Mouse (Mus musculus) urinary bladder, adult 18-20 months (tissue): Measurements from ENCODE around the gene Sgms1.

Source experiments
- DNase-seq, 2 experiments: peaks; one replicate each; pipeline ENCODE4 v3.0.0; 2022; ENCODE audit warnings: low spot score in 2 of 2, mixed read lengths in 2 of 2

The Sgms1 gene

GRCm38 (mm10) chr19:32356166-32356565 is 33.3 kb downstream of the Sgms1 start:
- DNase-seq: no peak

DNA sequence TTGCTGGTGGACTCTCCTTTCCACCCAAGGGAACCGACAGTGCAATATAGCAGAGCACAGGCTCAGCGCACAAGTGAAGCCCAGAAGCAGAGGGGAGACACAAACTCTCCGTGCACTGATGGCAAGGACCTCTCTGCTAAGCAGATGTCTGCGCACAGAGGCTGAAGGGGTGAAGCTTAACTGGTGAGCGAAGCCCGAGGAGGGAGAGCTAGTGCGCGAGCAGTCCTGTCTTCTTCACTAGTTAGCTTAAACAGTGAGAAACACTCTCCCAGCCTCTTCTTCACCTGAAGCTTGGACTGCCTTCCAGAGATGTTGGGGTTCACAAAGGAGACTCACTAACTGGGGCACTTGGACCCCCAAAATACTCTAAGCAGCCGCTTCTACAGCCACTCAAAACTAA is 36.1 kb downstream of the Sgms1 start:
- no peak for DNase-seq

DNA sequence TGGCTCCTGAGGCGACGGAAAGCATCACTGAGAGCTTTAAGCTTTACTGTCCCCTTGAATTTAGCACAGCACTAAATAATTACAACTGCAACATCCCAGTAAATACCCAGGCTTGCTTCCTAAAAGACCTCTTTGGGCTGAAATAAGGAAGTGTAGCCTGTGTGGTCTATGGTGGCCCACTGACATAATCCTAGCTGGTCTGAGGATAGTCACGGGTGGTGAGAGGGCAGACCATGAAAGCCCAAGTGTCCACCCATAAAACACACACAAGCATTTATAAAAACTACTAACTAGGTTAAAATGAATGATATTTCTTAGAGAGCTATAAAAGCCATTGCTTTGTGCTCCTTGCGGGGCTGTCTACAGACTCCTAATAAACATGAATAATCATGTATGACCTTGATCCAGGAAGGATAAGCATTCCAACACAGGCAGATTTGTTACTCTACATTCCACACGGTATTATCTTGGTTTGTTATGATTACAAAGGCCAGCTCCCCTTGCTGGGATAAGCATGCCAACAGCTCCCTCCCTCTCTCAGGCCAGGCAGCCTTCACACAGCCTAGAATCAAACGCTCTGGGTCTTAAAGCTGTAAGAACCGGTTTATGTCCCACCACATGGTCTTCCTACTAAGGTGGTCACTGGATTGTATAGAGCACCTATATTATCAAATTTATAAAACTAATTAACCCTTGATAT is 40.4 kb downstream of the Sgms1 start:
- no peak for DNase-seq

GRCm38 (mm10) chr19:32347491-32347890 is 42.0 kb downstream of the Sgms1 start:
- DNase-seq: no peak

DNA sequence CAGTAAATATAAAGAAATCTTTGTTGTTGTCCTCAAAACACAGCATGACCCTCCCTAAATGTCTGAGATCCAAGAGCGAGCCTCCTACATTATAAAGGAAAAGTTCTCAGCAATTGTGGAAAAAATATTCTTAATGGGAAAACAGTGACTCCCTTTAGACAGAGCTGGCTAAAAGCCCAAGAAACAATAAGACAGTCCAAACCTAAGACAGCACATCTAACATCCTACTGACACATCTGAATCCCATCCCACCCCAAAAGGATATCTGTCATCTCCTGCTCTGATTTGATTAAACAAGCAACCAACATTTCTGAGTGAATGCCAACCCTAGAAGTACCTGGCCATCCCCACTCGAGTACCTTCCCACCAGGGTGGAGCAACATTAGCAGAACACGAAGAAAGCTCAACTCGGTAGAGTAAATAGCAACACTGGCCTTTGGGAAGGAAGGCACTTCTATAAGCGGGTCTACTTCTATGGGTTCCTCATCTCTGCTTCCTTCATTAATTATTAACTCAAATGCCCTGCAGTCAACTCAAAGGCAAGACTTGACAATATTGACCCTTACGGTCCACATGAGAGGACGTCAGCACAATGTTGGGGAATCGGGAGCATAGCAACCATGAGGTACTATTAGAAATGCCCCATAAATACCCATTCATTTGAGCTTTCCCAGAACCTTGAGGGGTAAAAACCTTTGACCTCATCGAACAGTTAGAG is 42.7 kb downstream of the Sgms1 start:
- no peak for DNase-seq

DNA sequence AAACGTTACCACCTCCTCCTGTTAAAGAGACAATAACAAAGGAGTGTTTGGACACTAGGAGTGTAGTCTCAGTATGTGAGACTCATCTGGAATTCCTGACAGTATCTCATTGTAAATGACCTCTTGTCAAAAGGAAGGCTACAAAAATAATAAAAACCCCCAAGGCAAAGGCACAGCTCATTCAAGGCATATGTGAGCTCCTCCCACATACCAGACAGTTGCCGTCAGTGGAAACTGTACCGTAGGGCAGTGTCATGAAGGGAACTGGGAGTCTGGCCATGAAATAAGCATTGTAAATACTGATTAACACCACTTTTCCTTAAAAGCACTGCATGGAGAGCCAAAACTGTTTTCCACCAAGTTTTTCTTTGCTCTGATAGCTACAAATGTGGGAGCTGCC is 43.3 kb downstream of the Sgms1 start:
- DNase-seq: peak in 1 of 2 experiments; percentile 44

DNA sequence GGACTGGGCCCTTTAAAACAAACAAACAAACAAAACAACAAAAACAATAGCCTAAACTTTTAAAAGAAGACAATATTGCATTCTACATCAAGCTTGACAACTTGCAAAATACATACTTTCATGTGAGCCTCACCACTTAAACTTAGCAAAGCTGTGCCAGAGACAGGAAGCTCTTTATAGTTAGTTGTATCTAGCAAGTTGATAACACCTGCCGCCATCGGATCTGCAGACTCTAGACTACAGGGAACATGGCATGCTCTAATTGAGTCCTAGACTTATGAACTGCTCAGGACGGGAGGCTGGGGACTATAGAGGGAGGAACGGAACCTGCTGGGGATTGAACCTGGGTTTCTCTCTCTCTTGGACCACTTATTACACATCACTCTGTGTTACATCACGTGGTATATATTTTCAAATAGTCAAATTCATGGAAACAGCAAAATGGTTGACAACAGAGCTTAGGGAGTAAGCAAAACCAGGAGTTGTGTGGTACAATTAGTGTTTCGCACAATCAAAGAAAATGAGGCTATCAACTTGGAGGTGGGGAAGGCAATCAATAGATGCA is 44.3 kb downstream of the Sgms1 start:
- DNase-seq: no peak

DNA sequence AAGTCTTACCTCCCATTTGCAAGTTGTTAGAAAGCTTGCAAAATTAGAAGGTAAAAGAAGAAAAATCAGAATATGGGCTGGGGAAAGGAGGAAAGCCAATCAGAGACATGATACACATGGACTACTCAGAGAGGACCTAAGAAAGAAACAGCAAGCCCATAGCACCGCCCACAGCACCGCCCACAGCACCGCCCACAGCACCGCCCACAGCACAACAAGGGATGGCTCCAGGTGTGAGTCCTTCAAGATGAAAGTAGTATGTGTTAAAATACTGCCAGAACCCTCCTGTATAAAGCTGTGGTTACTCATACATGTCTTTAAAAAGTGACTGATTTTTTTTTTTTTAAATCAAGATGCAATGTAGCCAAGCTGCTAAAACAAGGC is 44.8 kb downstream of the Sgms1 start:
- DNase-seq: no peak

- no peak for DNase-seq
Measured at GRCm38 (mm10) chr19:32343937-32344737, 45.4 kb downstream of the Sgms1 start.

DNA sequence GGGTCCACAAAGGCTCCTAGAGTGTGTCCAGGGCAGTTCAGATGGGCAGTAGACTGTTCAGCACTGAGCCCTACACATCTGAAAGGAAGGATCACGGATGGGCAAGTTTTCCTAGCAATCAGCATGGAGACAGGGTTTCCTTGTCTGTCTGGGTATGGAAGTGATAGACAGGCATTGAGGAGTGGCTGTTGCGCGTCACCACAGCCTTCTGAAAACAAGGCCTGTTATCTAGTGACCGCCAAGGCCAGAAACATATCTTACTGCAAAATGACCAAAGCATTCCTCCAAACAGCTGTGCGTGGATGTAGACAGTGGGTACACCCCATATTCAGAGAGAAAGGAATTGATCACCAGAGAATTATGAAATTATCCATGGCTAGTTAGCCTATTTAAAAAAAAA is 47.1 kb downstream of the Sgms1 start:
- DNase-seq: no peak

GRCm38 (mm10) chr19:32341091-32341490 is 48.4 kb downstream of the Sgms1 start:
- no peak for DNase-seq

DNA sequence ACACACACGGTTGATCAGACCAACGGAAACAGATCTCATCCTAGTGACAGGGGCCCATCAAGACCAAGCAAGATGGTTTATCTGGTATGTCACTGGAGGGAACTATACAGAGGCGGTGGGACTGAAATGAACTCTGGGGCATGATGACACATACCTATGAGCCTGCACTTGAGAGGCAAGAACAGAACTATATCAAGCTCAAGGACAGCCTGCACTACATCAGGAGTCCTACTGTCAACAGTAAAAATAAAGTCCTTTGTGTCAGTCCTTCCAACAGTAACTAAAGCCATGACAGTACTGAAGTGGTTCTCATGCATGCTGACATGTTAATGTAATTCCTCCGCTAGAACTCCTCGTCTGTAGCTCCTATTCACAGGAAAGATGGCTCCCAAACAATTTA is 49.3 kb downstream of the Sgms1 start:
- no peak for DNase-seq

DNA sequence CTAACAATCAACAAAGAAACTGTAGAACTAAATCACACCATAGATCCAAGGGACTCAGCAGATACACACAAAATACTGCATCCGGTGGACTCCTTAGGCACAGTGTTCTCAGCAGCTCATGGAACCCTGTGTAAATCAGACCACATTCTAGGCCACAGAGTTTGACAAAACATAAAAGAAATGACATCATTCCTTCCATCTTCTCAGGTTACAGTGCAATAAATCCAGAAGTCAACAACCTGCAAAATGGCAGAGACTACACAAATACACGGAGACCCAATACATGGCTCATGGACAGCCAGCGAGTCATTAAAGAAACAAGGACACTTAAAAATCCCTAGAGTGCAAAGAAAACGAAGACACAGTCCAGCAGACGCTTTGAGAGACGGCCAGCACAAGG is 51.8 kb downstream of the Sgms1 start:
- DNase-seq: no peak

GRCm38 (mm10) chr19:32334751-32335150 is 54.8 kb downstream of the Sgms1 start:
- no peak for DNase-seq

DNA sequence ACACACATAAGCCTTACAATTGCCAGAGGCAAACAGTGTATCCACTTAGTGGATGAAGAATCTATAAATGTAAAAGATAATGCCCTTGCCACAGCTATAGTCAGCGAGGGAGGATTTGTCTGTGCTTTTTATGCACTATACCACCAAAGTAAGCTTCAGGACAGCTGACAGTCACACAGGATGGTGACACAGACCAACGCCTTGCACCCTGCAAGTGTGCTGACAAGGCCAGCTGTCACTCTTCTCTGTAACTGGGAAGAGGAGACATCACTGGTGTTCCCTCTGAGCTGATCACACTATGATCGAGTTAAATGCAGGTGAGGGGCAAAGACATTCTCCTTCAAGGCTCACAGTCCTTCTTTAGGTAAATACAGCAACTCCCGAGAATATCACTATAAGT is 56.0 kb downstream of the Sgms1 start:
- no peak for DNase-seq

DNA sequence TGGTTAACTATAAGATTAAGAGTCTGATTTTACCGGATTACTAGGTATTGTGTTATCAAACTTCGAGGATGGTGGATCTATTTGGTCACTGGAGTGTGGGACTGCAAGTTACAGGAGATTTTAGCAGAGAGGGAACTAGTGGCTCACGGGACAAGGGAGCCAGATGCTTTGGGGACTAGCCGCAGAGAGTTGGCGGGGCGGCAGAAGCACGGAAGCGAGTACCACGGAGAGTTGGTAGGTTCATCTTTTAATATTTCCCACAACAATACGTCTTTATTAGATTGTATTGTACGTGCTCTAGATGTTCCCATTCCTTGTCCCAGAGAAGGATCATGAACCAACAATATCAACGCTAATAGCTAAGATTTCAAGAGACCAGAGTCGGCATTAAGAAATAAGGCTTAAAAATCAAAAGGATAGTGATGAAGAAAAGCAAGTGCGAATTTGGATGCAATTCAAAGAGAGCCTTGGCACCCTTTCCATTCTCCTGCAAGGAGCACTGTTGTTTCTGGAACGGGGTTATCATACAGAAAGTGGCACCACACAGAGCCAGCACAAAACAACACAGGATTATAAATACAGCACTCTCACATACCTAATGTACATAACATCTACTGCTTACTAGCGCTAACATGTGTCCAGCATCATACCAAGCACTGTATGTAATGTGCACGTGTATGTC is 56.6 kb downstream of the Sgms1 start:
- DNase-seq: no peak

- DNase-seq: no peak
Measured at GRCm38 (mm10) chr19:32330231-32330630, 59.3 kb downstream of the Sgms1 start.

DNA sequence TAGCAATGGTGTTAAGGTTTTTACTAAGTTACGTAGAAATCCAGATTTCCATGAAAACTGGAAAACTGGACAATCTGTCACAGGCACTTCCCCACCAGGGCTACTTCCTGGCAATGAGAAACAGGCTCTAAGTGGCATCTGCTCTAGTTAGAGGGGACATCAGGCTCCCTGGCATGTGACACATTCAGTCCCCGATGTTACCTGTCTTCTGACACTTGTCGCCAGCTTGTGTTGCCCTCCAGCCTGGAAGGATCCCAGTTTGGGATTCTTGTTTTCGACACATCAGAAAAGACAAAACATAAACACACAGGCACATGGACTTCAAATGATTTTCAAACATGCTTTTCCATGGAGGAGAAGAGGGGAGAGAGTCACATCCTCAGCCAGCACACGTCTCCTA is 60.0 kb downstream of the Sgms1 start:
- no peak for DNase-seq

DNA sequence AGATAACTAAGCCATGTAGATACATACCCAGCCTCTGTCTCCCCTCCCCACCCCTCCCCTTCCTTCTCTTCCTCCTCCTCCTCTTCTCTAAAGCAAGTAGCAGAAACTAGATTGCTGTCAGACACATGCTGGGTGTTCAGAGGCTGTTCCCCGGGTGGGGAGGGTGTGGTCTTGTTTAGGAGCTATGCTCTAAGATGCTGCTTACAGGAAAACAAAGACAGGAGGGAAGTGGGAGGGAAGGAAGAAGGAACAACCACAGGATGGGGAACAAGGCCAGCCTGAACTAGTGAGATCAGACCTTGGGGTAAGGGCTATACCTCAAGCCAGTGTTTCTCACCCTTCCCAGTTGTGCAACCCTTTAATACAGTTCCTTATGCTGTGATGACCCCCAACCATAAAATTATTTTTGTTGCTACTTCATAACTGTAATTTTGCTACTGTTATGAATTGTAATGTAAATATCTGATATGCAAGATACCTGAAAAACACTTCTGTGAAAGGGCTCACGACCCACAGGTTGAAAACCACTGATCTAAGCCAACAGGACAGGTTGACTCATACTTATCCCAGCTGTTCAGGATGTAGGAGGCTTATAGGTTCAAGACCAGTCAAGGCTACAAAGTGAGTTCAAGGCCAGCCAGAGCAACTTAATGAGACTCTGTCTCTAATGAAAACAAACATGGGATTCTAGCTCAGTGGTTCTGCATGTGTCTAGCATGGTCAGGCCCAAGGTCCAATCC is 61.3 kb downstream of the Sgms1 start:
- DNase-seq: no peak

DNA sequence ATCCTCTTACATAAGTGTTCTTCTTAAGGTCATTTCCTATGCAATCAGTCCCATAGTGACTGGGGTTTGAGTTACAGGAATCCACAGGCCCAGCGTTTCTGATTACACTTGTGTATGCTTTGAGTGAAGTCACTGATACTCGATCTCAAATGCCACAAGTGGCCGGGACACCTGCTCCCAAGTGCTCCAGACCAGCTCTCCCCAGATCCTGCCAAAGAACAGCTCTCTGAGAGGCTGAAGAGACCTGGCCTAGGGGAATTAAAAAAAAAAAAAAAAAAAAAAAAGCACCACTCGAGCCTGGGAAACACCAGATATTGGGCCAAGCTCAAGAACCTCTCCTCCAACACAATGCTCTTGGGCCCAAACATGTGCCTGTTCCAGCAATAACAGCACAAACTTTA is 62.9 kb downstream of the Sgms1 start:
- no peak for DNase-seq

DNA sequence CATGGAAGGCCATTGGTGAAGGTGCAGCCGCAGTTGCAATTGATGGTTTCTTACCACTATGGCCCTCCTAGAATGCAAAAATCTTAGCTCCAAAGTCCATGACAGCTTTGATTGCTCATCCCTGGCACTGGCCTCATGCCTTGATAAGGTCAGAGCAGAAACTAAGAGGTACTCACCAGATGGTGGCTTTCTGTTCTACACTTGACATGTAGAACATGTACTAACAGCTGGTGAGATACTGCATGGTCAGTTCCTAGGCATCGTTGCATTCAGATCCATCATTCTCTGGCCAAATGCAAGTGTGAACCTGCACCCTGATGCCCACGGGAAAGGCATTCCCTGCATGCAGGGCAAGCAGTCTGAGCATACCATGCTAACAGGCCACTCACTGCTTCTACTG is 63.4 kb downstream of the Sgms1 start:
- DNase-seq: no peak
